Mouse (Mus musculus) liver, postnatal 0 days (tissue): ENCODE measurements around the gene Npepps. TPM values are rescaled to one million over a fixed set of nuclear protein-coding genes. Genes with fewer than 3 reads are reported as not detected.
A peak's percentile ranks its signal among the peaks of the same experiment; 100 is the strongest.

ENCODE experiments used
- ATAC-seq: fragments of 200-750 bp; cut with Nextera tagmentation; 2 replicates; pipeline ENCODE4 v1.8.0; 2017; ENCODE audit warnings: mild to moderate bottlenecking, moderate library complexity
- DNase-seq: peaks from one replicate; pipeline ENCODE4 v3.0.0-alpha.2; 2016
- H3K27ac ChIP-seq: fragments of 300-500 bp; sonication (generic); 2 replicates; pipeline ENCODE4 v1.5.1; 2014; ENCODE audit warnings: antibody characterized with exemption, moderate library complexity, mild to moderate bottlenecking, low read depth
- H3K27me3 ChIP-seq: fragments of 300-500 bp; sonication (generic); 2 replicates; pipeline ENCODE4 v1.6.1; 2014; ENCODE audit warnings: low read length, control low read depth, mixed read lengths; ENCODE audit not compliant: insufficient read depth
- H3K36me3 ChIP-seq: fragments of 300-500 bp; sonication (generic); replicated peaks from 2 replicates; pipeline ENCODE4 v1.6.1; 2014; ENCODE audit warnings: mild to moderate bottlenecking, control low read depth, low read length, moderate library complexity, mixed read lengths; ENCODE audit not compliant: insufficient read depth
- H3K4me1 ChIP-seq: fragments of 300-500 bp; sonication (generic); 2 replicates; pipeline ENCODE4 v1.6.1; 2014; ENCODE audit warnings: antibody characterized with exemption, mild to moderate bottlenecking, control low read depth; ENCODE audit not compliant: insufficient read depth
- H3K4me2 ChIP-seq: fragments of 300-500 bp; sonication (generic); 2 replicates; pipeline ENCODE4 v1.6.1; 2014; ENCODE audit warnings: low read depth, mild to moderate bottlenecking, low read length, moderate library complexity, mixed read lengths
- H3K4me3 ChIP-seq: fragments of 300-500 bp; sonication (generic); 2 replicates; pipeline ENCODE4 v1.5.1; 2014; ENCODE audit warnings: low read depth, low read length
- H3K9ac ChIP-seq: fragments of 300-500 bp; sonication (generic); replicated peaks from 2 replicates; pipeline ENCODE4 v1.6.1; 2014; ENCODE audit warnings: mild to moderate bottlenecking, moderate library complexity
- H3K9me3 ChIP-seq: fragments of 300-500 bp; sonication (generic); 2 replicates; pipeline ENCODE4 v1.6.1; 2016; ENCODE audit warnings: mild to moderate bottlenecking, control low read depth, low read length, mixed read lengths
- CTCF ChIP-seq: sonication (generic); IDR thresholded peaks from 2 replicates; pipeline ENCODE4 v1.5.1; 2016; ENCODE audit warnings: antibody characterized with exemption, low read depth
- EP300 ChIP-seq: IDR thresholded peaks from 2 replicates; pipeline ENCODE4 v1.6.1; 2016; ENCODE audit warnings: antibody characterized with exemption, low read depth, mild to moderate bottlenecking
- WGBS: fragments of 180-500 bp; shearing (Covaris S2); extraction: QIAGEN DNeasy Blood & Tissue Kit; methylation state at CpG from one replicate; pipeline ENCODE4 v1.1.7; 2014; ENCODE audit not compliant: insufficient replicate concordance; 5-methylcytosine and 5-hydroxymethylcytosine counted together
- polyA plus RNA-seq: library from polyadenylated mRNA; unstranded; fragments of >200 nt; fragmentation: Nextera tagmentation; extraction: Ambion mirVana; gene quantifications from 2 replicates; pipeline ENCODE4 v1.2.1, GENCODE M21; 2015

Npepps gene
- polyA plus RNA-seq, 1 experiment from 2014 or later = 16.5 TPM

DNA sequence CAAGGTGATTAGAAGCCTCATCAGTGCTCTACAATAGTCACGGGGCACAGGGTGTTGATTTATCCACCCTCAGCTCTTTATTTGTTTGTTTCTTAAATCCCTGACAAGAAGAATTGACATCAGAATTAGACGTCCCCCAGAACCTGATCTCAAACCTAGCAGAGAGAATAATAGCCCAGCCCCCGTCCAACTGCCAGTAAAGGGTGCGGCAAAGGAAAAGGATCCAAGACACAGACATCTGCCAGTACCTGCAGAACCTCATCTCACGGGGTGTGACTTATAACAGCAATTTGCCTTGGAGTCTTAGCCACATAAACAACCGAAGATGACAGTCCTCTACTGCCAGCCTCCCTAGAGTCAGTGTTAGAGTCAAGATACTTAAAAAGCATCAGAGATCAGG is 6.5 kb upstream of the Npepps start:
- Histone ChIP-seq H3K27me3 (no peaks in the 10 kb centered on the region), H3K36me3 (no peaks in the 10 kb centered on the region), H3K9me3 (no peaks in the 10 kb centered on the region), H3K4me1 (no peaks in the 10 kb centered on the region), H3K9ac (no peak overlapping the region), H3K4me2 (no peak overlapping the region), H3K4me3 (no peak overlapping the region), H3K27ac (no peak overlapping the region)
- TF ChIP-seq EP300 (no peak), CTCF (no peak)
- DNase-seq (no peak), ATAC-seq (no peak)
- 61% methylated on average over 6 of the region's 6 CpGs for WGBS

DNA sequence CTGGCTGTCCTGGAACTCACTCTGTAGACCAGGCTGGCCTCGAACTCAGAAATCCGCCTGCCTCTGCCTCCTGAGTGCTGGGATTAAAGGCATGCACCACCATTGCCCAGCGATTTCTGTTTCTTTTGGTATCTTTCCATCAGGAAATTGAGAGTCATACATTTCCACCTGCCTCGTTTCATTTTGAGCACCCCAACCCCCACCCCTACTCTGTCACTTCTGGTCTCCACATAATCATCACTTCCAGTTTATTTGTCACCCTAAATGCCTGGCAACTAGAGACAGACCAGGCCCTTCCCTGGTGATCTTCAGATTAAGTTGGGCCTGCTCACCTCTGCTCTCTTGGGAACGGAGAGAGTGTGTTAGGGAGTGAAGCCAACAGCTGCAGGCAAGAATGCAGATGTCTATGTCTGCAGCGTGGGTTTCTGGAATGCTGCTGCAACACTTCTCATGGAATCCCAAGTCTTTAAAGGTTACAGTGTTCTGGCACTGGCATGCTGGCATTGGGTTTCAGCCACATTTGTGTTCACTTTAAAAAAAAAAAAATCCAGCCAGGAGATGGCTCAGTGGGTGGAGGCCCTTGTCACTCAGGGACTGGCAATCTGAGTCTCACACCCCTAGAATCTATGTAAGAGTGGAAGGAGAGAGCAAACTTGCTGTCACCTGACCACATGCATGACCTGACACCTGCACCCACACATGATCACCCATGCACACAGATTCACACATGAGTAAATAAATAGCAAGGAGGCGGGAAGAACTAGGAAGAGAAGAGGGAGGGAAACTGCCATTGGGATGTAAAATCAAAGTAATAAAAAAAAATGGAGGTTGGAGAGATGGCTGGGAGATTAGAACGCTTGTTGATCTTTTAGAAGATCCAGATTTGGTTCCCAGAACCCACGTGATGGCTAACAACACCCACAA is 5.7 kb upstream of the Npepps start:
- H3K9ac ChIP-seq = no peak overlapping the region
- H3K4me2 ChIP-seq = no peak overlapping the region
- WGBS = 69% methylated on average over 9 of the region's 9 CpGs
- no peak overlapping the region for H3K4me3 ChIP-seq
- no peak for ATAC-seq
- TF ChIP-seq CTCF = no peak
- TF ChIP-seq EP300 = no peak
- no peaks in the 10 kb centered on the region for H3K36me3 ChIP-seq
- H3K27ac ChIP-seq = no peak overlapping the region
- H3K27me3 ChIP-seq = no peaks in the 10 kb centered on the region
- no peaks in the 10 kb centered on the region for H3K4me1 ChIP-seq
- no peak for DNase-seq
- no peaks in the 10 kb centered on the region for H3K9me3 ChIP-seq

- no peak overlapping the region for H3K4me3 ChIP-seq
- no peak overlapping the region for H3K9ac ChIP-seq
- no peaks in the 10 kb centered on the region for H3K36me3 ChIP-seq
- no peaks in the 10 kb centered on the region for H3K27me3 ChIP-seq
- H3K27ac ChIP-seq = 0 out of 2 replicates have a peak overlapping the region, but pooled peaks have one; percentile 11
- no peak for DNase-seq
- 63% methylated on average over 4 of the region's 4 CpGs for WGBS
- peaks cover 4% of the 10 kb centered on the region; the same call in 1 of the 2 replicates for H3K4me1 ChIP-seq
- H3K4me2 ChIP-seq = no peak overlapping the region
- H3K9me3 ChIP-seq = no peaks in the 10 kb centered on the region
- TF ChIP-seq CTCF = no peak
- no peak for ATAC-seq
These were observed 4.4 kb upstream of the Npepps start for GRCm38 (mm10) chr11:97284854-97285253.

- WGBS = 73% methylated on average over 6 of the region's 6 CpGs
- no peak overlapping the region for H3K9ac ChIP-seq
- TF ChIP-seq EP300 = no peak
- TF ChIP-seq CTCF = no peak
- DNase-seq = no peak
- H3K4me3 ChIP-seq = no peak overlapping the region
- H3K4me1 ChIP-seq = peaks cover 23% of the 10 kb centered on the region
- H3K27ac ChIP-seq = peak overlapping the region; percentile 6; the same call in 1 of the 2 replicates
- H3K36me3 ChIP-seq = no peaks in the 10 kb centered on the region
- ATAC-seq = no peak
- 0 out of 2 replicates have a peak overlapping the region, but pooled peaks have one; percentile 5 for H3K4me2 ChIP-seq
- H3K9me3 ChIP-seq = no peaks in the 10 kb centered on the region
- H3K27me3 ChIP-seq = no peaks in the 10 kb centered on the region
These were observed 1.7 kb upstream of the Npepps start for GRCm38 (mm10) chr11:97282179-97282578.

DNA sequence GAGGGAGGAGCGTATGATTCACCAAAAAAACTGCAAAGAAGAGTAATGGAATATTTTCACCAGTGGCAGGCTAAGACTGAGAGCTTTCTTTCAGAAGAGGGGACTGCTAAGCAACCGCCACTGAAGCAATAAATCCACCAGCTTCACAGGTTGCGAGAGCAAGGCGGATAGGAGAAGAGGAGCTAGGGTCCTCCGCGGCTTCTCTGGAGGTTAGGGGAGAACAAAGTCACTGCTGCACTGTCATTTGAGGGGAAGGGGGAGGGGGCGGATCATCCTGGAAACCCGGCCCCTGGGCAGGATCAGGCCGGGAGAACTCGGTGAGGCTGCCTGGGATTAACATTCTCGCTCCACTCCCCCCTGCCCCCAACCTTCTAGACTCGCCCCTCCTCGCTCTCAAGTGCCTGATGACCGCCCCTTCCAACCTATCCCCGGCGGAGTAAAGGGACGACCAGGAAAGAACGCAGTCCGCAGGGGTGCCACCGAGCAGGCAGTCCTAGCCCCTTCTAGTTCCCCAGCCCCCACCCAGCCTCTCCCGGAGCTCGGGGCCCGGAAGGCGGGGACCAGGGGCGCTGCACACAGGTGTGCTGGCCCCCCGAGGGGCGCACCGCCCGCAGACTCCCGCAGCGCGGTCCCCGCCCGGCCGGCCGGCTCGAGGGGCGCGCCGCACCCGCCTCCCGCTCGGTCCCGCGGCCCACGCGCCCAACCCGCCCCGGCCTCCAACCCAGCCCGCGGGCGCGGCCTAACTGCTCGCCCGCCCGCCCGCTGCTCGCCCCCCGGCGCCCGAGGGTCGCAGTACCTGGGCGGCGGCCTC is 828 bp downstream of the Npepps start:
- Histone ChIP-seq H3K36me3 (no peaks in the 10 kb centered on the region), H3K4me2 (peak overlapping the region; percentile 87), H3K9me3 (no peaks in the 10 kb centered on the region), H3K27me3 (no peaks in the 10 kb centered on the region), H3K4me1 (peaks cover 28% of the 10 kb centered on the region), H3K9ac (peak overlapping the region; percentile 99), H3K4me3 (peak overlapping the region; percentile 98), H3K27ac (peak overlapping the region; percentile 95)
- ATAC-seq = peak; percentile 73
- TF ChIP-seq EP300 (no peak), CTCF (no peak)
- under 1% methylated on average over 49 of the region's 64 CpGs for WGBS
- DNase-seq = peak; percentile 70

DNA sequence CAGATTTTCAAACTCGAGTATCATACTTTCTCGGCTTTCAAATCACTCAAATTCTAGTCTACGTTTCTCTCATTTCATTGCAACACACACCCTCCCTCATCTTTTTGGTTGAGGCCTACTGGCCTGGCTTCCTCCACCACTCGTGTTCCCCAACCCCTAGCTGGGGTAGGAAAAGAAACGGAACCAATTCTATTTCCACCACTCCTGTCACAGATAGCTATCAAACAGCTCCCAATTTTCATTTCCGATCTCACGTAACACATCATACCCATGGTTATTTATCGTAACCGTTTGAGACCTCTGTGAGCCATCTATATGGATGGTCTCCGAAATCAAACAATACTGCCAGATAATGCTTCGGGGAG is 1.4 kb downstream of the Npepps start:
- H3K9ac ChIP-seq = peak overlapping the region; percentile 99
- H3K27ac ChIP-seq = peak overlapping the region; percentile 95
- H3K4me1 ChIP-seq = peaks cover 28% of the 10 kb centered on the region
- no peaks in the 10 kb centered on the region for H3K36me3 ChIP-seq
- no peaks in the 10 kb centered on the region for H3K9me3 ChIP-seq
- H3K4me2 ChIP-seq = peak overlapping the region; percentile 87
- TF ChIP-seq CTCF = no peak
- TF ChIP-seq EP300 = no peak
- WGBS = 14% methylated on average over 11 of the region's 11 CpGs
- no peak for ATAC-seq
- no peaks in the 10 kb centered on the region for H3K27me3 ChIP-seq
- H3K4me3 ChIP-seq = peak overlapping the region; percentile 98
- DNase-seq = no peak
